Mouse (Mus musculus) stomach, postnatal 0 days (tissue): ENCODE results near the gene Nbea.

Source experiments
- CTCF ChIP-seq: IDR thresholded peaks from 2 replicates; pipeline ENCODE4 v1.5.1; 2016; ENCODE audit warnings: antibody characterized with exemption, low read depth, mild to moderate bottlenecking, moderate library complexity
- EP300 ChIP-seq: optimal IDR thresholded peaks from 2 replicates; pipeline ENCODE3; 2016; ENCODE audit warnings: antibody characterized with exemption

- no peak for TF ChIP-seq CTCF
- TF ChIP-seq EP300: no peak
Observed at GRCm38 (mm10) chr3:55599366-55600085, 584.0 kb downstream of the Nbea start.
